Mouse (Mus musculus): ENCODE measurements around the gene Mmp25. TPM values are rescaled to one million over a fixed set of nuclear protein-coding genes. Genes with fewer than 3 reads are reported as not detected.

The Mmp25 gene
- 1 to 10 TPM in 2 of 3 experiments, under 1 TPM in 1; 0.80 to 6.6 (median 2.8) TPM for polyA plus RNA-seq (2017; shearing (Covaris generic))

DNA sequence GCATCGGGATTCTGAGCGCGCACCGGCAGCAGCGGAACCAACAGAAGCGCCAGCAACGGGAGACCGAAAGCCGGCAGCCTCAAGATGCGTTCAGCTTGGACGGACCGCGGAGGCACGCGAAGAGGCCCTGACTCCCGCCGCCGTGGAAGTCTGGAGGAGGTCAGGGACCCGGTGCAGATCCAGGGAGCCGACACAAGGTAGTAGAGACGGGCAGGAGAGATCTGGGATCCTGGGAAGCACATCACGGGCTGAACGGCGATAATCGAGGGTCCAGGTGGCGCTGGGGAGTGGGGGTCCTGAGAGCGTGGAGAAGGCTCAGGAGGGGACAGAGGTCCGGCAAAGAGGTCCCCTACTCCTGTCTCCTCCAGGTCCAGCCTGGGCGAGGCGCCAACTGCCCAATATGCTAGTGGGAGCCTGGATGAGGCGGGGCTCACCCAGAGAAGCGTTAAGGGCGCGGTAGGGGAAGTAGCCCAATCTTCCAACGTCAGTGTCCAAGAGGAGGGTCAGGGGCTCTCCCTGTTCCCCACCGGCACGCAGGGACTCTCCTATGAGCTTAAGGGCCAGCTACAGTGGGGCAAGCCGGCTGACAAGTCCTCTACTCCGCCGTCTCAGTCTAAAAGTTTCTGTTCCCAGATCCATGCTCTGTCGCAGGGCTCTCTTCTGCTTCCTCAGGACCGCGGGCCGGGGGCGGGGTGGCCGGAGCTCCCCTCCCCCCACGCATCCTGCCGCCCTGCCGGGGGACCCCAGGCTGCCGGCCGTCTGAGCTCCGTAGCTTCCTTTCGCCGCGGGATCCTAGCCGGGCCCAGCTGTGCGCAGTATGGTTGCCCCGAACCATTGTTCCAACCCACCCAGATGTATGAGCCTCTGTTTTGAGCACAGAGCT, at the start of gene Mmp25:
Mmp25 (minus strand) TSS at position 665 of the 883 bp plus-strand sequence.
- ATAC-seq = no peak

DNA sequence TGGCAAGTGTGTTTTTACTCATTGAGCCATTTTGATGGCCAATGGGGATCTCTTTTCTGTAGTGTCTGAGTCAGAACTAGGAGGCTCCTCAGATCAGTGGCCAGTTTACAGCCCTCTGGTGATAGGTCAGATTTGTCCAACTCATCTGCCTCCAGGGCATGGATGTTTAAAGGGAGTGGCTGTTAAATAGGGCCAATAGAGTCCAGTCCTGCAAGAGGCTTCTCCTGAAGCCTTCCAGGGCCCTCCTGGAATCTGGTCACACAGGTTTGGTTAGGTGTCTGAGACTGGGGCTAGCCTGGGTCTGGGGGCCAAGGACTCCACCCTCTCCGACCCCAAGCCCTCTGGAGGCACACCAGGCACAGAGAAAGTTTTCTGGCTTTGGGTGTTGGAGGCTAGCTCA, 49.4 kb upstream of the Mmp25 start:
- ATAC-seq = no peak

DNA sequence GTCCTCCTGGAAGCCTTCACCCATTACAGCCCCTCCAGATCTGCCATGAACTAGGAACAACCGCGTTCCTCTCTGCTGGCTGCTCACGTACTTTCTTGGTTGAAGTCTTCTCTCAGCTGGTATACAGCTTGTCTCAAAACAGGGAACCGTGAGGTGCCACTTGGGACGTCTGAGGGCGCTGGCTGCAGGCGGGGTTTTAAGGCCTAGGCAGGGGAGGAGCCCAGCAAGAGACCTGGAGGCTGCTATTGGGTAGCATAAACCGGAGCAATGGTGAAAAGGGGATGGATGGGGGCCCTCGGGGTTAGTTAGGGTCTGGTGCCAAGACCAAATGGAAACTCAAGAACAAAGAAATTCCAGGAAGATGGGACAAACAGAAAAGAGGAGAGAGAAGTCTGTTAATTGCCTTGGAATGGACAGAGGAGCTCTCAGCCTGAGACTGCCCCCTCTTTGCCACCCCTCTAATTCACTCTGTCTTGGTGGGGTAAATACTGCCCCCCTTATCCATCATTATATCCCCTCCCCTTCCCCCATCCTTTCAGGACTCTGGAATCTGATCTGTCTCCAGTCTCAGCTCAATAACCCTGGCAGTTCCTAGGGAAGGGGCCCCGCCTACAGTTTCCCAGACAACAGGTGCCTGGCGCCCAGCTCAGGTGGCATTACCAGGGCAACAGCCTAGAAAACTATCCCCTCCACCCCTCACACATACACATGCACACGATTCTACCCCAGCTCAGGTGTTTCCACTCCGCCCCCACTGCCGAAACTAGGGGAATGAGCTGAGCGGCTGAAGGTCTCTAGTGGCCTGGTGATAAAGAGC, 39.0 kb upstream of the Mmp25 start, which contains the start of gene Cldn9:
Cldn9 (minus strand) TSS at position 171 of the 817 bp plus-strand sequence.
- no peak for ATAC-seq

DNA sequence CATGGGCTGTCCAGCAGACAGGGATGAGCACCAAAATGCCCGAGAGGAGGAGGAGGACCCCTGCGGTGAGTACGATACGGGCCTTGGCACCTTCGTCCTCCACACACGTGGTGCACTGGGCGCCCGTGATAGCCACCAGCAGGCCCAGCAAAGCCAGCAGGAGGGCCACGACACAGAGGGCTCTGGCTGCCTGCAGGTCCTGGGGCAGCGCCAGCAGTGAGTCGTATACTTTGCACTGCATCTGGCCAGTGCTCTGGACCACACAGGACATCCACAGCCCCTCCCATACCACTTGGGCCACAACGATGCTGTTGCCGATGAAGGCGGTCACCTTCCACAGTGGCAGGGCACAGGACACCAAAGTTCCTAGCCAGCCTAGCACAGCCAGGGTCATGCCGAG, 38.1 kb upstream of the Mmp25 start:
- no peak for ATAC-seq

DNA sequence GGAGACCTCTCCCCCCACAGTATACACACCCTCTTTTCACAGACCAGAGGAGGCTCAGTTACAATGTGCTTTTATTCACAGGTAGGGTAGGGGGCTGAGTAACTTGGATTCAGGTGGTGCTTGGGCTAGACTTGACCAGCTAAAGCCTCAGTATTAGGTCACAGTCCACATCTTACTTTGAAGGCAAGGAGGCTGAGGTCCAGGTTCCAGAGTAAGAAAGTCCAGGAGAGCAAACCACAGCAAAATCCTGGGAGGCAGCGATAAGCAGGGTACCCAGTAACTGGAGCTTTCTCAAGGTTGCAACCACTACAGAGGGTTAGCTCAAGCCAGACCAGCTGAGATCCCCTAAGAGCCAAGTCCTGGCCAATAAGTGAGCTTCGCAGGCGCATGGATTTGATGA, 37.5 kb upstream of the Mmp25 start:
- ATAC-seq = no peak

DNA sequence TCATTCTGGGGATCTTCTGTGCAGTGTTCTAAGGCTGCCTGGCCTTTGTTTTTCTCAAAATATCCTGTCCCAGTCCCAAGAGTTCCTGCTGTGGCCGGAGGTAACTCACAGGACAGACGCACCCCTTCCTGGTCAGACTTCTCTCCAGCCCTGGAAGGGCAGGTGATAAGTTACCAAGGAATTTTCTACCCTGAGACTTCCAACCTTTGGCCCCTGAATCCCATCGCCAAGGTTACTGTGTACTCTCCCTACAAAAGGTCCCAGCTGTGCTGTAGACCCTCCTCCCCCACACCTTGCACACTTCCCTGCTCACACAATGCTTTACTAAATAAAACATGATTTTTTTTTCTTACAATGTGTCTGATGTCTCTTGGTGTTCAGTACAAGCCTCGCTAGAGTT, 37.0 kb upstream of the Mmp25 start:
- ATAC-seq = no peak

DNA sequence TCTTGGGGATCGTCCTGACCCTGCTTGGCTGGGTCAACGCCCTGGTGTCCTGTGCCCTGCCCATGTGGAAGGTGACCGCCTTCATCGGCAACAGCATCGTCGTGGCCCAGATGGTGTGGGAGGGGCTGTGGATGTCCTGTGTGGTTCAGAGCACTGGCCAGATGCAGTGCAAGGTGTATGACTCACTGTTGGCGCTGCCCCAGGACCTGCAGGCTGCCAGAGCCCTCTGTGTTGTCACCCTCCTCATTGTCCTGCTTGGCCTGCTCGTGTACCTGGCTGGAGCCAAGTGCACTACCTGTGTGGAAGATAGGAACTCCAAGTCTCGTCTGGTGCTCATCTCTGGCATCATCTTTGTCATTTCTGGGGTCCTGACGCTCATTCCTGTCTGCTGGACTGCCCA, 36.0 kb upstream of the Mmp25 start:
- no peak for ATAC-seq

DNA sequence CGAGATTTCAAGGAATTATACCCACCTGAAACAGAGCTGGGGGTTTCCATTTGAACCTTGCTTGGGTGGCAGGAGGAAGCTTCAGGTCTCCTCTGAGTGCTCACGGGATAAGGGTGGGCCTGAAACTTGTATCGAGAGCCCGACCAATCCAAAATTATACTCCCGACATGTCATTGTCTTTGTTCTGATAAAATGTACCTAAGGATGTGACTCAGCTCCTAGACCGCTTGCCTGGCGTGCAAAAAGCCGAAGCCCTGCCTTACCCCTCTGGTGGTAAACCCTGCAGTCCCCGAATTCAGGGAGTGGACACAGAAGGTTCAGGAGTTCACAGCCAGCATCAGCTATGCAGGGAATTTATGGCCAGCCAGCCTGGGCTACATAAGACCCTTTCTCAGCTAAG, 35.3 kb upstream of the Mmp25 start:
- no peak for ATAC-seq

DNA sequence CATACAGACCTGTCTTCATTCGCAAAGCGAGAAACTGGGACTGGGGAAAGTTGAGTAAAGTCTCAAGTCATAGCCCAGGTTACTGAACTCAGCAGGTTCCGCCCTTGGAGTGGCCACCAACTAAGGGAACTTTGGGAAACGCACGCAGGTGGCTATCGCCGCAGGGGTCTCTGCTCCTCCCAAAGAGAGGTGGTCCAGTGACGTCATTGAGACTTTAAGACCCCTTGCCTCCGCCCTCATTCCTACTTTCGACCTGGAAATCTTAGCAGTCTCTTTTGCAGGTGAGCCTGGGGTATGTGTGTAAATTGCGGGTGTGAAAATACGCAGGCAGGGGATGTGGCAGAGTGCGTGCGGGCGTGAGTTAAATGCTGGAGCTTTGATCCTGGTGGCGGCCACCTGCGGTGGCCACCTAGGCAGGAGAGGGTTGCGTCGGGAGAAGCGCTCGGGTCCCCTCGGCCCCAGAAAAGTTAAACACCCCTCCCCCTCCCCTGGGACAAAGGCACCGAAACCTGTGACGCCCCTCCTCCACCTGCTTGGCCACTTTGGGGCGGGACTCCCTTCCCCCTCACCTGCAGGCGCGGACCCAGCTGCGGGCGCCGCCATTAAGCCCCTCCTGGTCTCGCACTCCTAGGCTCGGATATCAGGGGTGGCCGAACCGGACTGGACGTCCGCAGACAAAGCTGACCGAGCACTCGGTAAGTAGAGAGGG, 34.2 kb upstream of the Mmp25 start, which contains the start of gene Cldn6:
Cldn6 (plus strand) TSS at position 123 of the 709 bp plus-strand sequence.
- ATAC-seq = no peak

DNA sequence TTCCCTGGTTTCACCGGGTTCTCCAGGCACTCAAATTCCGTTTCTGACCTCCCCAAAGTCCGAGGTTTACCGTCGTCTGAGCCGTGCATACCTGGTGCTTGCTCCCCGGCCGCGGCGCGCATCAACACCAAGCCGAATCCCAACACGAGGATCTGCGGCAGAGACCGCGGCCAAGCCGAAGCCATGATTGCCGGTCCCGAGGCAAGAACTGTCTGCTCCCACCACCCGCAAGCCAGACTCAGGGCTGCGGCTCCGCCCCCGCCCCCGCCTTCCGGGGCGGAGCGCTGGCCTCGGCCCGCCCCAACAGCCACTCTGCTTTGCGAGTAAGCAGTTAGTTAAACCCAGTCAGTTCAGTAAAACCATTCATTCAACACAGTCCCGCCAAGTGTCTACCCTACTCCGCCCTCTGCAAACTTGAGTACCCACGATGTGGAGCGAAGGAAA, 32.2 kb upstream of the Mmp25 start, which contains the start of gene Tnfrsf12a:
Tnfrsf12a (minus strand) TSS at position 233 of the 444 bp plus-strand sequence.
- peak; percentile 60 for ATAC-seq

DNA sequence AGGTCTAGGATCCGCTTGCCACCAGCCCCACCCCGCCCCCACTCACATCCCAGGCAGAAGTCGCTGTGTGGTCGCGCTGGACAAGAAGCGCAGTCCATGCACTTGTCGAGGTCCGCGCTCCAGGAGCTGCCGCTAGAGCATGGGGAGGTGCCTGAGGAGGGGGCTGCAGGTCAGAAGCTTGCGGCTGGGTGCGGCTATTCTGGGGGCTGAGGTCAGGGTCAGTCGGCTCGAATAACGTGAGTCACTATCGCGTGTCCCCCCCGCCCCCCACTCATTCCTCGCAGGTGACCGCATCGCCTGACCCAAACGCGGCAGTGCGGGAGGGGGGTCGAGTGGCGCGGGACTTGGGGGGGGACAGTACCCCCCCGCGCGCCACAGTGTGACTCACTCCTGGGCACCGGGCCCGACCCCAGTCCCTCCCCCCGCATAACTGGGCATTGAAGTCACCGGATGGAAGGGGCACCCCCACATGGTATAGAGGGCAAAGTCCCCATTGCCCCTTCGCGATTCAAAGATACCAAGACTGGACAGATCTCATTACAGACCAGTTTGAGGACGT, 31.5 kb upstream of the Mmp25 start:
- no peak for ATAC-seq

DNA sequence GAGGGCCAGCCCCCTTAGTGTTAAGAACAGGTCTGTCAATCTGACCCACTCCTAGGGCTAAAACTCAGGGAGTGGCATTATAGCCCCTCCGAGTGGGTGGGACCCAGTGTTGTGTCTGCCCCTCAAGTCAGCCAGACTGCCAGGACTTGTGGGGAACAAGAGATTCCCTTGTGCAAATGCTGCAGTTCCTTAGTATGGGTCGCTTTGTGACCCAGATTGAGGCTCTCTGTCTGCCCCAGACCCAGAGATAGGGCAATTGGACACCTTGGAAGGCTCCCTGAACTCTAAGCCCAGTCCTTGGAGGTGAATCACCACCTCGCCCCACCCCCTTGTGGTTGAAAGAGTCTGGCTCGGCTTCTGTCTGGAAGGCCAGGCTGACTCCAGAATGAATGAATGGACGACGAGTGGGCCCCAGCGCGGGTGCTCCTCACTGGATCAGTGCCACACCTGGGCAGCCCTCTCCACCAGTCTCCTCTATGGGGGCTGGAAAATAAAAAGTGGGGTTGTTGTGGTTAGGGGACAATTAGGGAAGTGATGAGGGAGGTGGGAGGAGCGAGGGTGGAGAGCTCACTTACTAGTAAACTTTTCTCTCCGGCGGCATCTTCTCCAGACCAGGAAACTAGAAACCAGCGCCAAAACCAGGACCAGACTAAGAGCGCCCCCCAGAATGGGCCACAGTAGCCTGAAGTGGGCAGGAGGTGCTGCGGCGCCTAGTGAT, 30.6 kb upstream of the Mmp25 start:
- no peak for ATAC-seq

DNA sequence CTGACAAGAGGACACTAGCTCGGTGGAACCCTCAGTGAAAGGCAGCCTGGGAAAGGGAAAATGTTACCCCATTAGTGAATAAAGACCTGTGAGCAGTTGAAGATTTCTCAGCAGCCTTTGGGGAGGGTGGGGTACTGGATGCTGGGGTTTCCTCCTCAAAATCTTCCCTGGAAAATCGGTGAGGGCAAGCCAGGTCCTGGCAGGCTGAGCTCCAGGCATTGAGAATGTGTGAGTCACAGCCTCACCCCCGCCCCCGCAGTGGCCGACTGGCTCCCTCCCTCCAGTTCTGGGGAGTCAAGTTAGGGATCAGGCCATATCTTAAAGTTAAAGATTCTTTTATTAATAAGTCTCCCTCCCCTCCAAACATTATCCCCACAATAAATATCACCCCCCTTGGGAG, 30.1 kb upstream of the Mmp25 start:
- no peak for ATAC-seq

DNA sequence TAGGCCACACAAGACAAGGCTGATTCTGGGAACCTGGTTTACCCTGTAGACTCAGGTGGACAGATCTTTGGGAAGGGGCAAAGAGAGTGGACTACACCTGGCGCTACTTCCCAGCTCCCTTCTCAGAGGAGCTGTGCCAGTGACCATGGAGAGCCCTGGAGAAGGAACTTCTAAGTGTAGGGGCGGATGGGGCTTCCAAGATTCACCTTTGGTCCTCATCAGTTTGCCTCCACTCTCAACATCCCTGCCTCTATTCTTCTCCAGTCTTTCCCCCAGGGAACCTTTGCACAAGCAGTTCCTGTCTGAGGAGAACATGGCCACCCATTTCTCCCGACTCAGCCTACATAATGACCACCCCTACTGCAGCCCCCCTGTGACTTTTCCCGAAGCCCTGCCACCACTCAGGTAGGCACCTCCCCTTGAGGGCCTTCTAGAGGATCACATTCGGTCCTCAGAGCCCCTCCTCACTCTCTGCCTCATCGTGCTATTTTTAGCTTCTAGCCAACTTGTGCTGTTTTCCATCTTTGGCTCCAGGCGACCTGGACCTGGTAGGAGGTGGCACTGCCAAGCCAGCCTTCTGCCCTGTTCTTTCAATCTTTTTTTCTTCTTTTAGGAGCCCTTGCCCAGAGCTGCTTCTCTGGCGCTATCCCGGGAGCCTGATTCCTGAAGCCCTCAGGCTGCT, 29.3 kb upstream of the Mmp25 start:
- no peak for ATAC-seq

DNA sequence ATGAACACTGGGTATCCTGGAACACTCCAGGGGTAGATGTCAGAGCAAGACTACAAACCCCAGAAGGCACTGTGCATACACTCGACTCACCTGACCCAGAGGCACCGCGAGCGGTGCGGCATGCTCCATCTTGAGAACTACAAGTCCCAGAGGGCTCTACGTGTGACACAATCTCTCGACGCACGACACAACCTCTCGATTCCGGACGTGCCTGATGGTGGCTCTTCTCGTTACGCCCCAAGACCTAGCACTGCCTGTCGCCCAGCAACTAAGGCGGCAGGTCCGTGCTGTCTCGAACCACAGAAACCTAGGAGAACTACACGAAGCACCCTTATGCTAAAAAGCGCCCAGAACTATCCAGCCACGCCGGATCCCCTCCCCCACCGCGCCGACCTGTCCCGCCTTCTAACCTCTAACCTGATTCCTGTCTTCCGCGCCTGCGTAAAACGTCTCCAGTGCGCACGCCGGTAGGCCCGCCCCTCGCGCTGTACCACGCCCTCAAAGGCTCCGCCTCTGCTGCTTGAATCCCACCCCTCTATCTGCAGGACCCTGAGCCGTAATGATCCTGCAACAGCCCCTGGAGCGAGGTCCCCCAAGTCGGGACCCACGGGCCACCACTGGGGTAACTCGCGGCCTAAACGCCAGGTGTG, 28.5 kb upstream of the Mmp25 start, which contains the start of the genes Hcfc1r1 and Thoc6:
Hcfc1r1 (plus strand) TSS at position 173 of the 650 bp plus-strand sequence.
Thoc6 (minus strand) TSS at position 459 of the 650 bp plus-strand sequence.
- peak; percentile 92 for ATAC-seq

DNA sequence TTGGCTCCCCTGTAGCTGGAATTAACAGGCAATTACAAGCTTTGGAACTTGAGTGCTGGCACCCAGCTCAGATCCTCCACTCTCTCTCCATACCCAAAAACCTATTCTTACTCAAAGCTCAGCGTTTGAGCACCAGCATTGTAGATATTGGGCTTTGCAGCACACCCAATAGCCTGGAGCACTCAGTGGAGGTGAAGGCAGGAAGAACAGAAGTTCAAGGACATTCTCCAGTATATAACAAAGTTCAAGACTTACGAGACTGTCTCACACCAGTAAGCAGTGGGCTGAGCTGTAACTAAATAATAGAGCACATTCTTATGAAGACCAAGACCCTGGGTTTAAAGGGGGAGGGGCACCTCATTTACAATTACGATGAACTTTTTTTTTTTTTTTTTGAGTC, 27.7 kb upstream of the Mmp25 start:
- no peak for ATAC-seq

DNA sequence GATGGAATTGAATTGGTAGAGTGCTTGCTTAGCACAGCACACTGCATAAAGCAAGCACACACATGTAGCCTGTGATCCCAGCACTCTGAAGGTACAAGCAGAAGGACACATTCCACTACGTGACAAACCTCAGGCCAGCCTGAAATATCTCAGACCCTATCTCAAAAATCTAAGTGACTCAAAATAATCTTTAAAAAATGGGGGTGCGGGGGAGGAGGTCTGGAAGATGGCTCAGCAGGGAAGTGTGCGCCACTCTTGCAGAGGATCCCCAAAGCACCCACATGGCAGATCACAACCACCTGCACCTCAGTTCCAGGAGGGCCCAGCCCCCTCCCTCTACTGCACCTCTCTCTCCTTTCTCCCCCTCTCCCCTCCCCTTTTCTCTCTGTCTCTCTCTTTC, 26.4 kb upstream of the Mmp25 start:
- no peak for ATAC-seq

DNA sequence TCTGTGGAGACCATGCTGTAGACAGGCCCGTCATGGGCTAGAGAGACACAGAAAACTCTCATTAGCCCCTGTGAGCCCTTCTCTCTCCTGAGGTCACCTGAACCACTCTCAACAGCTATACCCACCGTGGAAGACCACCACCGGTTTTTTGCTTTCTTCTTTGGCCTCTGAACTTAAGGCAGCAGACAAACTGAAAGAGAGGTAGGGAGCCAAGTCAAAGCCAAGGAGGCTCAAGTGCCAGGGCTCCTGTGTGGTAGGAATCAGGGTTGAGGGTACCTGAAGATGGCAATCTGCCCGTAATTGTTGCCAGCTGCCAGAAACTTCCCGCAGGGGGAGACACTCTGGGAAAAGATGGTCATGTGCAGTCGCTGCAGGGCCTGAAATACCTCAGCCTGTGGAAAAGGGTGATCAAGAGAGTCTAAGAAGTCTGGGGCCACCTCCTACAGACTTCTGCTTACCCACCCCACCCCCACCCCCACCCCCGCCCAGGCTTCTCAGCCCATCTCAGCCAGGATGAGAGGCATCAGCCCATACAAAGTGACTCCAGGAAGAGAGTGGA, 25.5 kb upstream of the Mmp25 start:
- no peak for ATAC-seq

DNA sequence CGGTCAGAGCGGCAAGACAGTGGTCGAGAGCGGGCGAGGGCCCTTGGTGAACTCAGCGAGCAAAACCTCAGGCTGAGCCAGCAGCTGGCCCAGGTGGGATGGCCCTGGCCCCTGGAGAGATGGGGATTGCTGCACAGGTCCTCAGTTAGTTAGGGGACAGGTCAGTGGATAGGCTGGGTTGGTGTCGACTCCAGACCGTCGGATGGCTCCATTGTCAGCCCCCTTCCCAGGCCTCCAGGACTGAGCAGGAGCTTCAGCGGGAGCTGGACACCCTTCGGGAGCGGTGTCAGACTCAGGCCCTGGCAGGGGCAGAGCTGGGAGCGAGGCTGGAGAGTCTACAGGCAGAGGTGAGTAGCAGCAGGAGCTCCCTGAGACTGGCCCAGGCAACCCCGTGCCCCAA, 20.4 kb upstream of the Mmp25 start:
- ATAC-seq = no peak

DNA sequence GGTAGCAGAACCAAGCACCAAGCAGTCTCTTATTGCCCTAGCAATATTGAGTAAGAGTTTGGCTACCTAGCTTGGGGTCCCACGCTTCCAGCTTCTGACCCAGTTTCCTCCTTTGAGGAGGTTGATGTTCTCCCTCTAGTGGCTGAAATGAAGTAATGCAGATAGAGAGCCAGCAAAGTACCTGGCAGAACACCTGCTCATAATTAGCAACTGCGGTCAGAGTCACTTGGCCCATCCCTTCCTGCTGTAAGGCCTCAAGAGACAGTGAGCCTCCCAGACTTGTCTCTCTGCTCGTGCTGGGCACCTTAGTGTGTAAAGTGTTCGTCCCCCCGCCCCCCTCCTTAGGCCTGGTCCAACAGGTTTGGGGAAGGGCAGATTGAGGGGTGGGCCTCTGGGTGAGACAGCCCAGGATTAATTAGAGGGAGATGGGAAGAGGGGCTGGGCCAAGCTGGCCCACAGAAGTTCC, 19.5 kb upstream of the Mmp25 start:
- peak; percentile 67 for ATAC-seq
